Mouse (Mus musculus): ENCODE measurements around the gene Kcnn1. TPM values are rescaled to one million over a fixed set of nuclear protein-coding genes. Genes with fewer than 3 reads are reported as not detected.

The Kcnn1 gene
- polyA plus RNA-seq, 1 experiment from 2014 or later: 1.6 TPM

GRCm38 (mm10) chr8:70838654-70839407, 24.2 kb downstream of the Kcnn1 start:
- no peaks in the 10 kb centered on the region for H3K27me3 ChIP-seq (ENCODE audit: control insufficient read depth, insufficient read depth, low read length)
- H3K9me3 ChIP-seq (ENCODE audit: control insufficient read depth, low read depth, low read length): no peaks in the 10 kb centered on the region
- peak; percentile 10 for ATAC-seq (ENCODE audit: insufficient number of reproducible peaks, insufficient read depth, low FRiP score, low read depth)
- peak overlapping the region; percentile 66 for H3K4me2 ChIP-seq (replicated peaks; ENCODE audit: low read depth, low read length)
- no peaks in the 10 kb centered on the region; the same call in 1 of the 2 replicates for H3K36me3 ChIP-seq (ENCODE audit: control insufficient read depth, insufficient read depth, low read length)
- H3K27ac ChIP-seq (ENCODE audit: low read length): peak overlapping the region; percentile 88; the same call in 1 of the 2 replicates
- H3K9ac ChIP-seq (replicated peaks; ENCODE audit: low read depth, low read length): peak overlapping the region; percentile 69
- peaks cover 5% of the 10 kb centered on the region; the same call in 1 of the 2 replicates for H3K4me1 ChIP-seq (ENCODE audit: control insufficient read depth, insufficient read depth, low read length)
- H3K4me3 ChIP-seq (ENCODE audit: low read depth, low read length): peak overlapping the region; percentile 51
- WGBS: 1% methylated on average over 66 of the region's 66 CpGs

GRCm38 (mm10) chr8:70836666-70837065, 26.4 kb downstream of the Kcnn1 start:
- no peaks in the 10 kb centered on the region for H3K9me3 ChIP-seq (ENCODE audit: control insufficient read depth, low read depth, low read length)
- WGBS: 92% methylated on average over 12 of the region's 12 CpGs
- H3K4me1 ChIP-seq (ENCODE audit: control insufficient read depth, insufficient read depth, low read length): peaks cover 5% of the 10 kb centered on the region; the same call in 1 of the 2 replicates
- no peak for ATAC-seq (ENCODE audit: insufficient number of reproducible peaks, insufficient read depth, low FRiP score, low read depth)
- no peak overlapping the region for H3K9ac ChIP-seq (replicated peaks; ENCODE audit: low read depth, low read length)
- H3K36me3 ChIP-seq (ENCODE audit: control insufficient read depth, insufficient read depth, low read length): no peaks in the 10 kb centered on the region; the same call in 1 of the 2 replicates
- H3K27me3 ChIP-seq (ENCODE audit: control insufficient read depth, insufficient read depth, low read length): no peaks in the 10 kb centered on the region
- H3K4me3 ChIP-seq (ENCODE audit: low read depth, low read length): no peak overlapping the region
- no peak overlapping the region for H3K27ac ChIP-seq (ENCODE audit: low read length)
- no peak overlapping the region for H3K4me2 ChIP-seq (replicated peaks; ENCODE audit: low read depth, low read length)

- Histone ChIP-seq H3K27me3 (ENCODE audit: control insufficient read depth, insufficient read depth, low read length) (no peaks in the 10 kb centered on the region), H3K4me1 (ENCODE audit: control insufficient read depth, insufficient read depth, low read length) (no peaks in the 10 kb centered on the region), H3K9ac (replicated peaks; ENCODE audit: low read depth, low read length) (no peak overlapping the region), H3K27ac (ENCODE audit: low read length) (no peak overlapping the region), H3K36me3 (ENCODE audit: control insufficient read depth, insufficient read depth, low read length) (no peaks in the 10 kb centered on the region; the same call in 1 of the 2 replicates), H3K4me3 (ENCODE audit: low read depth, low read length) (no peak overlapping the region), H3K4me2 (replicated peaks; ENCODE audit: low read depth, low read length) (no peak overlapping the region), H3K9me3 (ENCODE audit: control insufficient read depth, low read depth, low read length) (no peaks in the 10 kb centered on the region)
- 90% methylated on average over 3 of the region's 3 CpGs for WGBS
- no peak for ATAC-seq (ENCODE audit: insufficient number of reproducible peaks, insufficient read depth, low FRiP score, low read depth)
Measured at GRCm38 (mm10) chr8:70834071-70834470, 29.0 kb downstream of the Kcnn1 start.

- 57% methylated on average over 15 of the region's 15 CpGs for WGBS
- Histone ChIP-seq H3K4me2 (replicated peaks; ENCODE audit: low read depth, low read length) (no peak overlapping the region), H3K27ac (ENCODE audit: low read length) (no peak overlapping the region), H3K36me3 (ENCODE audit: control insufficient read depth, insufficient read depth, low read length) (no peaks in the 10 kb centered on the region; the same call in 1 of the 2 replicates), H3K9me3 (ENCODE audit: control insufficient read depth, low read depth, low read length) (no peaks in the 10 kb centered on the region), H3K9ac (replicated peaks; ENCODE audit: low read depth, low read length) (no peak overlapping the region), H3K27me3 (ENCODE audit: control insufficient read depth, insufficient read depth, low read length) (no peaks in the 10 kb centered on the region), H3K4me3 (ENCODE audit: low read depth, low read length) (no peak overlapping the region), H3K4me1 (ENCODE audit: control insufficient read depth, insufficient read depth, low read length) (no peaks in the 10 kb centered on the region)
- no peak for ATAC-seq (ENCODE audit: insufficient number of reproducible peaks, insufficient read depth, low FRiP score, low read depth)
Measured at GRCm38 (mm10) chr8:70833520-70833919, 29.5 kb downstream of the Kcnn1 start.

- Histone ChIP-seq H3K9ac (replicated peaks; ENCODE audit: low read depth, low read length) (no peak overlapping the region), H3K36me3 (ENCODE audit: control insufficient read depth, insufficient read depth, low read length) (no peaks in the 10 kb centered on the region; the same call in 1 of the 2 replicates), H3K9me3 (ENCODE audit: control insufficient read depth, low read depth, low read length) (no peaks in the 10 kb centered on the region), H3K4me1 (ENCODE audit: control insufficient read depth, insufficient read depth, low read length) (no peaks in the 10 kb centered on the region), H3K27ac (ENCODE audit: low read length) (no peak overlapping the region), H3K27me3 (ENCODE audit: control insufficient read depth, insufficient read depth, low read length) (no peaks in the 10 kb centered on the region), H3K4me2 (replicated peaks; ENCODE audit: low read depth, low read length) (no peak overlapping the region), H3K4me3 (ENCODE audit: low read depth, low read length) (no peak overlapping the region)
- WGBS: 45% methylated on average over 9 of the region's 9 CpGs
- no peak for ATAC-seq (ENCODE audit: insufficient number of reproducible peaks, insufficient read depth, low FRiP score, low read depth)
Measured at GRCm38 (mm10) chr8:70833018-70833482, 30.0 kb downstream of the Kcnn1 start.

GRCm38 (mm10) chr8:70832371-70832770, 30.7 kb downstream of the Kcnn1 start:
- 70% methylated on average over 11 of the region's 11 CpGs for WGBS
- Histone ChIP-seq H3K36me3 (ENCODE audit: control insufficient read depth, insufficient read depth, low read length) (no peaks in the 10 kb centered on the region; the same call in 1 of the 2 replicates), H3K27me3 (ENCODE audit: control insufficient read depth, insufficient read depth, low read length) (no peaks in the 10 kb centered on the region), H3K4me2 (replicated peaks; ENCODE audit: low read depth, low read length) (no peak overlapping the region), H3K27ac (ENCODE audit: low read length) (no peak overlapping the region), H3K9ac (replicated peaks; ENCODE audit: low read depth, low read length) (no peak overlapping the region), H3K9me3 (ENCODE audit: control insufficient read depth, low read depth, low read length) (no peaks in the 10 kb centered on the region), H3K4me3 (ENCODE audit: low read depth, low read length) (no peak overlapping the region), H3K4me1 (ENCODE audit: control insufficient read depth, insufficient read depth, low read length) (no peaks in the 10 kb centered on the region)
- no peak for ATAC-seq (ENCODE audit: insufficient number of reproducible peaks, insufficient read depth, low FRiP score, low read depth)

- no peak for ATAC-seq (ENCODE audit: insufficient number of reproducible peaks, insufficient read depth, low FRiP score, low read depth)
- H3K27me3 ChIP-seq (ENCODE audit: control insufficient read depth, insufficient read depth, low read length): no peaks in the 10 kb centered on the region
- WGBS: 78% methylated on average over 8 of the region's 8 CpGs
Measured at GRCm38 (mm10) chr8:70831517-70831916, 31.5 kb downstream of the Kcnn1 start.

GRCm38 (mm10) chr8:70827796-70828195, 35.3 kb downstream of the Kcnn1 start:
- ATAC-seq (ENCODE audit: insufficient number of reproducible peaks, insufficient read depth, low FRiP score, low read depth): no peak
- Histone ChIP-seq H3K9me3 (ENCODE audit: control insufficient read depth, low read depth, low read length) (no peaks in the 10 kb centered on the region), H3K4me1 (ENCODE audit: control insufficient read depth, insufficient read depth, low read length) (no peaks in the 10 kb centered on the region), H3K27me3 (ENCODE audit: control insufficient read depth, insufficient read depth, low read length) (no peaks in the 10 kb centered on the region), H3K4me2 (replicated peaks; ENCODE audit: low read depth, low read length) (no peak overlapping the region), H3K36me3 (ENCODE audit: control insufficient read depth, insufficient read depth, low read length) (no peaks in the 10 kb centered on the region), H3K4me3 (ENCODE audit: low read depth, low read length) (no peak overlapping the region), H3K27ac (ENCODE audit: low read length) (no peak overlapping the region), H3K9ac (replicated peaks; ENCODE audit: low read depth, low read length) (no peak overlapping the region)
- 88% methylated on average over 1 of the region's 1 CpGs for WGBS

More at GRCm38 (mm10) chr8:70831517-70831916, 31.5 kb downstream of the Kcnn1 start:
- H3K9me3 ChIP-seq (ENCODE audit: control insufficient read depth, low read depth, low read length): no peaks in the 10 kb centered on the region
- no peak overlapping the region for H3K9ac ChIP-seq (replicated peaks; ENCODE audit: low read depth, low read length)
- H3K4me1 ChIP-seq (ENCODE audit: control insufficient read depth, insufficient read depth, low read length): no peaks in the 10 kb centered on the region
- no peaks in the 10 kb centered on the region; the same call in 1 of the 2 replicates for H3K36me3 ChIP-seq (ENCODE audit: control insufficient read depth, insufficient read depth, low read length)
- H3K4me3 ChIP-seq (ENCODE audit: low read depth, low read length): no peak overlapping the region
- no peak overlapping the region for H3K4me2 ChIP-seq (replicated peaks; ENCODE audit: low read depth, low read length)
- H3K27ac ChIP-seq (ENCODE audit: low read length): no peak overlapping the region

Measured in stomach, embryonic 14.5 days (tissue).